9 mouse cellular contexts compared by ENCODE assay signal in the genomic region with DNA sequence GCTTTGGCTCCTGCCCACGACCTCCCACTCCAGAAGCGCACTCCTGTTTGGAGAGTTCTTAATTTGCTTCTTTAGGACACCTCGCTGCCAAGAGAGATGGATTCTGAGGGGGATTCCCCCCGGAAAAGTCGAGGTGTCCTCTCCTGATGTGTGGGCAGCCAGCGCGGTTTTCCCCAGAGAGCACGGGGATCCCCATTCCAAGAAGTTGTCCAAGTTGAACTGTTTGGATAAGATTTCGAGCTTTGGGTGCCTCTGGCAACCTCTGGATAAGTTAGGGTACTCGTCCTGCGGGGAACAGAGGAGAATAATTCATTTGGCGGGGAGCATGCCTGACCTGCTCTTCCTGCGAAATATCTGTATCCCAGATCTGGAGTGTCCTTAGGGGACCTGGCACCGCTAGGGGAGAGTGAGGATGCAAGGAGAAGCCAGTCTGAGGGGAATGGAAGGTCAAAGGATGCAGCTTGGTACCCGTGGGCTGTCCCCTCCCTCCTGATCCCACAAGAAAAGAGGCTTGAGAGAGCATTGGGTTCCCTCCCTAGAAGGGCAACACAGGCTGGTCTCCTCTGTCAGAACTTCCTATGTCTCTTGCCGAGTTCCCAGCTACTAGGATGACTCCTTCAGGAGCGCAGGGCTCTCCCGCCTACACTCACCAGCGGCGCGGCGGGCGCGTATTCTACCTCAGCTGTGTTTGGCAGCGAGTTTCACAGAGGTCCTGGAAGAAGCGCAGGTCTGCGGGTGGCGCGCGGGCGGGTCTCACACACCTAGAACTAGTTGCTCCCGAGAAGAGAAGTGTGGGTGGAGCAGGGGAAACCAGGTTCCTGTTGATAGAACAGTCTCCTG. TPM values are rescaled to one million over a fixed set of nuclear protein-coding genes. Genes with fewer than 3 reads are reported as not detected.
DNase-seq lines count a peak whose midpoint lies in the region; ATAC-seq and TF ChIP-seq lines count a peak whose summit lies in the region.
"Had no signal": no experiment of that assay in that cellular context is flagged by ENCODE, and none has a peak within 500 bp of the region (broad histone marks: within the 10 kb centered on the region; RNA-seq: fewer than 3 reads in every experiment).

No protein-coding gene starts in this region.

- no peak overlapping the region for H3K27ac ChIP-seq in forebrain, postnatal 0 days (ENCODE audit: low read depth, low read length)
- no peak overlapping the region for H3K27ac ChIP-seq in limb, embryonic 14.5 days (replicated peaks; ENCODE audit: low read depth, low read length)
- H3K27ac ChIP-seq: macrophage had no signal

- no peaks in the 10 kb centered on the region for H3K27me3 ChIP-seq in forebrain, postnatal 0 days (ENCODE audit: insufficient read depth, low read length)
- peaks cover 50% of the 10 kb centered on the region for H3K27me3 ChIP-seq in limb, embryonic 14.5 days (ENCODE audit: control insufficient read depth, insufficient read depth, low read length)

- H3K4me2 ChIP-seq in forebrain, postnatal 0 days (ENCODE audit: low read depth): peak overlapping the region; percentile 68
- 0 out of 2 replicates have a peak overlapping the region, but pooled peaks have one; percentile 73 for H3K4me2 ChIP-seq in limb, embryonic 14.5 days (replicated peaks; ENCODE audit: low read depth, low read length, severe bottlenecking)

- TF ChIP-seq POLR2A in limb, embryonic 14.5 days (IDR thresholded peaks at IDR 0.05; ENCODE audit: borderline replicate concordance, extremely low read depth, insufficient read depth, insufficient read length): no peak
- no peak for TF ChIP-seq POLR2A in lung, adult 2 months (IDR thresholded peaks at IDR 0.05; ENCODE audit: borderline replicate concordance, extremely low read depth, low read depth, low read length)

- H3K36me3 ChIP-seq in forebrain, postnatal 0 days (ENCODE audit: insufficient read depth): no peaks in the 10 kb centered on the region
- H3K36me3 ChIP-seq in limb, embryonic 14.5 days (ENCODE audit: control insufficient read depth, insufficient read depth, low read length): no peaks in the 10 kb centered on the region

- DNase-seq in left cerebral cortex, adult 18-20 months (ENCODE audit: low spot score in 2 of 2): peak; percentile 72 to 79
- DNase-seq in left cerebral cortex, adult 11 months (ENCODE audit: low spot score): no peak
- DNase-seq in forebrain, postnatal 0 days: peak; percentile 48
- no peak for DNase-seq in limb, embryonic 14.5 days (ENCODE audit: low spot score)
- peak; percentile 60 for DNase-seq in telencephalon, adult 2 months (ENCODE audit: low read depth, low spot score)
- DNase-seq in lung, postnatal 36 days: no peak
- DNase-seq in thymus, adult 18-20 months: no peak
- DNase-seq in lung, adult 2 months: no peak

- WGBS in forebrain, postnatal 0 days: under 1% methylated on average over 32 of the region's 32 CpGs
- 2% methylated on average over 32 of the region's 32 CpGs for WGBS in limb, embryonic 14.5 days
- WGBS in lung, adult 2 months: 3% methylated on average over 32 of the region's 32 CpGs

- peak overlapping the region; percentile 51 for H3K4me3 ChIP-seq in forebrain, postnatal 0 days (ENCODE audit: low read depth, low read length)
- no peak overlapping the region for H3K4me3 ChIP-seq in limb, embryonic 14.5 days (replicated peaks; ENCODE audit: low read length)
- H3K4me3 ChIP-seq in lung, adult 2 months (replicated peaks; ENCODE audit: extremely low read depth, low read depth, low read length): no peak overlapping the region

- no peak for ATAC-seq in forebrain, postnatal 0 days
- no peak for ATAC-seq in limb, embryonic 14.5 days (ENCODE audit: low FRiP score, low read depth)

- peaks cover 3% of the 10 kb centered on the region; the same call in 1 of the 2 replicates for H3K4me1 ChIP-seq in forebrain, postnatal 0 days (ENCODE audit: insufficient read depth)
- peaks cover 4% of the 10 kb centered on the region; the same call in 1 of the 2 replicates for H3K4me1 ChIP-seq in limb, embryonic 14.5 days (ENCODE audit: control insufficient read depth, insufficient read depth, low read length)
- no peaks in the 10 kb centered on the region for H3K4me1 ChIP-seq in lung, adult 2 months (ENCODE audit: control insufficient read depth, insufficient read depth, low read length)

- no peak for TF ChIP-seq CTCF in forebrain, postnatal 0 days (IDR thresholded peaks at IDR 0.05; ENCODE audit: low read depth)
- no peak for TF ChIP-seq CTCF in lung, adult 2 months (IDR thresholded peaks at IDR 0.05; ENCODE audit: insufficient read depth, low read length)

- peak overlapping the region; percentile 68 for H3K9ac ChIP-seq in forebrain, postnatal 0 days
- H3K9ac ChIP-seq in limb, embryonic 14.5 days (ENCODE audit: low read depth, low read length, severe bottlenecking): no peak overlapping the region

- no peaks in the 10 kb centered on the region for H3K9me3 ChIP-seq in forebrain, postnatal 0 days (ENCODE audit: low read length)
- no peaks in the 10 kb centered on the region for H3K9me3 ChIP-seq in limb, embryonic 14.5 days (ENCODE audit: control insufficient read depth, low read length)

RNA-seq across cellular contexts. Expression of a gene that starts 1.5 kb away (rescaled TPM):
- total RNA-seq in left cerebral cortex, adult 18-20 months (2021): 100 to 1,000 TPM; 268 to 276 TPM
- 41.3 and 55.1 TPM in 2 replicates for total RNA-seq in forebrain, postnatal 0 days (2014; rRNA removed)
- polyA plus RNA-seq in forebrain, postnatal 0 days (2015; fragmentation: Nextera tagmentation; extraction: Ambion mirVana): 21.8 and 25.7 TPM in 2 replicates
- polyA plus RNA-seq in limb, embryonic 14.5 days (2012; rRNA removed): 0.95 and 1.0 TPM in 2 replicates
- 1.1 and 1.2 TPM in 2 replicates for polyA plus RNA-seq in limb, embryonic 14.5 days (2014; fragmentation: Nextera tagmentation; extraction: Ambion mirVana)
- polyA plus RNA-seq in lung, adult 2 months (2012; rRNA removed): 0.03 and 0.25 TPM in 2 replicates
- polyA plus RNA-seq: macrophage had no signal

Comparison
In these comparisons a context has a peak if more than half of its experiments do, and no peak if none do; other contexts are left out.
1. DNase-seq: peak in left cerebral cortex, adult 18-20 months (2 of 2), forebrain, postnatal 0 days (single experiment) and telencephalon, adult 2 months (single experiment); none in left cerebral cortex, adult 11 months (single experiment), limb, embryonic 14.5 days (single experiment), lung, postnatal 36 days (single experiment), thymus, adult 18-20 months (0 of 2) and lung, adult 2 months (single experiment).
2. RNA of a gene that starts 1.5 kb away (polyA plus RNA-seq): 21.8 to 25.7 TPM in forebrain, postnatal 0 days; 0.95 to 1.2 TPM in limb, embryonic 14.5 days and 0.03 to 0.25 TPM in lung, adult 2 months; every median in the first group is over 10 times any median in the second.